Mouse (Mus musculus): ENCODE measurements around the gene Dgcr6. TPM values are rescaled to one million over a fixed set of nuclear protein-coding genes. Genes with fewer than 3 reads are reported as not detected.
A peak's percentile ranks its signal among the peaks of the same experiment; 100 is the strongest.

Dgcr6 gene
- polyA plus RNA-seq, 1 experiment = not detected

DNA sequence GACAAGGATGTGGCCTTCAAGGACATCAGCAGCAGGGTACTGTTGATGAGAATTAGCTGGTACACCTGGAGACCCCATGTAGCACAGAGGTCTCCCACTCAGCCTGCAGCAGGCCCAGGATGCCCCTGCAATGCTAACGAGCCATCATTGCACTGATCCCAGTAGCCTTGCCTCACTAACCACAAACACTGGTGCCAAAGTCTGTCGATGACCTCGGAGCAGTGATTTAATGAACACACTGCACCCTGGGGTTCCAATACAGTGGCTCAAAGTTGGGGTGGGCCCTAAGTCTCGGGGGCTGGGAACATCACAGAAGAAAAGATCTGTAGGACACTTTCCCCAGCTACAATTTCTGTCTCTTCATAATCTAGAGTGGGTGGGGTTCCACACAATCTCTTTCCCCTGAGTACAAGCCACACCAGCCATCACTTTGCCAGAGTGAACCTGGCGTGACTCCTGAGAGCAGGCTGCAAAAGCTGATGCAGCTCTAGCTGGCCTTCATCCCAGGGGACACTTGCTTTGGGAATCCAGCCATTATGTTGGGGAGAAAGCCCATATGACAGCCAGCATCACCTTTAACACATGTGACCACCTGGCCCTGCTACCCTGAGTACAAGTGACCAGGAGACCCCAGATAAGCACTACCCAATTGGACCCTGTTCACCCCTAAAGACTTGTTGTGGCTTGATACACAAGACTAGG is 25.8 kb downstream of the Dgcr6 start:
- Histone ChIP-seq H3K4me3 (ENCODE audit: insufficient read depth, low read depth, low read length) (no peak overlapping the region), H3K27ac (ENCODE audit: insufficient read depth, low read depth, low read length) (no peak overlapping the region), H3K4me1 (ENCODE audit: control insufficient read depth, insufficient read depth, low read length) (peaks cover 6% of the 10 kb centered on the region)
- 54% methylated on average over 5 of the region's 5 CpGs for WGBS
- no peak for TF ChIP-seq POLR2A (IDR thresholded peaks at IDR 0.05; ENCODE audit: insufficient read depth, low read depth, low read length)
- no peak for TF ChIP-seq CTCF (IDR thresholded peaks at IDR 0.05; ENCODE audit: insufficient read depth, low read depth, low read length)

DNA sequence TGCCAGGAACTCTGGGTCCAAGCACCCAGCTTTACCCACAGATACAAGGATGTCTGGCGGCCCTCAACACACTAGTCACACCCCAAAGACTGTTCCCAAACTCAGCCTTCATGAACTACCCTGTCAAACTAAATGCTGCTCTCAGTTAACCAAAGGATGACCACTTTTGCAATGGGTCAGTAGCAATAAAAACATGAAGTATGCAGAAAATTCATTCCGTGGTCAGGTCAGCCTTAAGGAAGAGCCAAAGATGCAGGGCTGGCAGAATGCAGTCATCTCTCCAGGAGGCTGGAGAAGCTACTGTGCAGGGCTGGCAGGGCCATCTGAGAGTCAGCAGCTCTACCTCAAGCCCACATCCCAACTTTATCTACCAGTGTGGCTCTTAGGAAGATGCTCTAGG is 26.6 kb downstream of the Dgcr6 start:
- WGBS = 89% methylated on average over 2 of the region's 2 CpGs
- Histone ChIP-seq H3K4me3 (ENCODE audit: insufficient read depth, low read depth, low read length) (no peak overlapping the region), H3K27ac (ENCODE audit: insufficient read depth, low read depth, low read length) (no peak overlapping the region), H3K4me1 (ENCODE audit: control insufficient read depth, insufficient read depth, low read length) (peaks cover 8% of the 10 kb centered on the region; the same call in 1 of the 2 replicates)
- TF ChIP-seq POLR2A (IDR thresholded peaks at IDR 0.05; ENCODE audit: insufficient read depth, low read depth, low read length) (no peak), CTCF (IDR thresholded peaks at IDR 0.05; ENCODE audit: insufficient read depth, low read depth, low read length) (no peak)

DNA sequence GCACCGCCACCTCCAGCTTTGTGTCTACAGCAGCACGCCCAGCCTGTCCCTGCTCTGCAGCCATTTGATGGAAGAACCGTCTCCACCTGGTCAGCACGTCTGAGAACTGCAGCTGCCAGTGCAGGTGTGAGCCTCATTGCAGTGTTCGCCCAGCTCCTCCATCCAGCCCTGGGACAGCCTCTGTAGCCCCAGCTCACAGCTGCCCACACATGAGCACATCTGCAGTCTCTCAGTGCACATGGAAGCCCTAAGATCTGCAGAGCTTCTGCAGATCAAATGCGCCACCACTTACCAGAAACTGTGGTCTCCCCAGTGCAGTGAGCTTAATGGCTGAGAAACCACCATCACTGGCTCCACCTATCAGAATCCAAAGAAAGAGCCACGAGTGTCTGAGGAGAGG is 27.5 kb downstream of the Dgcr6 start:
- Histone ChIP-seq H3K4me3 (ENCODE audit: insufficient read depth, low read depth, low read length) (no peak overlapping the region), H3K27ac (ENCODE audit: insufficient read depth, low read depth, low read length) (no peak overlapping the region), H3K4me1 (ENCODE audit: control insufficient read depth, insufficient read depth, low read length) (peaks cover 8% of the 10 kb centered on the region; the same call in 1 of the 2 replicates)
- TF ChIP-seq POLR2A (IDR thresholded peaks at IDR 0.05; ENCODE audit: insufficient read depth, low read depth, low read length) (no peak), CTCF (IDR thresholded peaks at IDR 0.05; ENCODE audit: insufficient read depth, low read depth, low read length) (no peak)
- WGBS = 89% methylated on average over 7 of the region's 7 CpGs

GRCm38 (mm10) chr16:18081149-18081827 is 28.6 kb downstream of the Dgcr6 start:
- TF ChIP-seq CTCF (IDR thresholded peaks at IDR 0.05; ENCODE audit: insufficient read depth, low read depth, low read length) = no peak
- no peak for TF ChIP-seq POLR2A (IDR thresholded peaks at IDR 0.05; ENCODE audit: insufficient read depth, low read depth, low read length)
- Histone ChIP-seq H3K27ac (ENCODE audit: insufficient read depth, low read depth, low read length) (no peak overlapping the region), H3K4me1 (ENCODE audit: control insufficient read depth, insufficient read depth, low read length) (peaks cover 8% of the 10 kb centered on the region; the same call in 1 of the 2 replicates), H3K4me3 (ENCODE audit: insufficient read depth, low read depth, low read length) (no peak overlapping the region)
- 90% methylated on average over 10 of the region's 10 CpGs for WGBS

DNA sequence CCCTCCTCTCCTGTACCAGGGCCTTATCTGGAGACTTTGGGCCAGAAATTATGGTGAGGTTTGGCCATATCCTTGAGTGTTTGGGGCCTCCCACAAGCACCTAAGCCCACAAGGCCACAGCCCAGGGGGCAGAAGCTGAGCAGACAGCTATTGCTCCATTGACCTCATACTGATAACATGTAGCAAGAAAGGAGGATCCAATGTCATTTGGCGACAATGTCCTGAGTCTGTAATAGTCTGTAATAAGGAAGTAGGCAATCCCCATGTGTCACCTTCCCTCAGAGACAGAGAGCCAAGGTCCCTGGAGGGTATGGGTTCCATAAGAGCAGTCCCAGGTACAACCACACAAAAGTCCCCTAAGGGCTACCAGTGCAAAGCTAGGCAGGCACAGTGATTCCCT is 29.6 kb downstream of the Dgcr6 start:
- peaks cover 10% of the 10 kb centered on the region; the same call in 1 of the 2 replicates for H3K4me1 ChIP-seq (ENCODE audit: control insufficient read depth, insufficient read depth, low read length)
- no peak overlapping the region for H3K4me3 ChIP-seq (ENCODE audit: insufficient read depth, low read depth, low read length)
- H3K27ac ChIP-seq (ENCODE audit: insufficient read depth, low read depth, low read length) = 0 out of 2 replicates have a peak overlapping the region, but pooled peaks have one; percentile 17
- WGBS = 93% methylated on average over 1 of the region's 1 CpGs
- no peak for TF ChIP-seq CTCF (IDR thresholded peaks at IDR 0.05; ENCODE audit: insufficient read depth, low read depth, low read length)
- no peak for TF ChIP-seq POLR2A (IDR thresholded peaks at IDR 0.05; ENCODE audit: insufficient read depth, low read depth, low read length)

DNA sequence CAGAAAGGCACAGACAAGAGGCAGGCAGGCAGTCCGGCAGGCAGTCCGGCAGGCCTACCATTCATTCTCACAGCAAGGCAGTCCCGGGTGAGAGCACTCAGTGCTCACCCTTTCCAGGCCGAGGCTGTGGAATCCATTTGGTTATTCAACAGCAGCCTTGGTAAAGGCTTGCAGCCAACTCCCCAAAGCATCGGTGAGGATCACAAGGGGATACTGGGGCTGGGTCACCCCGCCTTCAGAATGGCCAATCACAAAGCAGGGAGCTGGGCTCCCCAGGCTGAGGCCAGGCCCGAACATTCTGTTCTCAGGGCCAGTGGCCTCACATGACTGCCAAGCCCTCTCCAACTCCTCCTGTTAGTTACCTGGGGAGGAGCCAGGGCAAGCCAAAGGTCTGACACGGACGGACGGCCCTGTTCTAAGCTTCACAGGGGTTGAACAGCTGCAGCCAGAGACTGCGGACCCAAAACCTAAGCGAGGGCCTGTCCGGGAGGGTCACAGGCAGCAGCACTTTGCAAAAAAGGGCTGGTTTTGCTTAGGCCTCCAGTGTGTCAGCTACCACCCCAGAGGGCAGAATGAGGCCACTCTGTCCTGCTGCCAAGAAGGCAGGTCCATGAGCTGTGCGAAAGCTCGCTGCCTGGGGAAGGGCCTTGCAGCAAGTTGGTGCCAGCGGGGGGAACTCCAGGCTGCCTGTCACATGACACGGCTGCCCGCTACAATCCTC is 30.7 kb downstream of the Dgcr6 start:
- Histone ChIP-seq H3K4me1 (ENCODE audit: control insufficient read depth, insufficient read depth, low read length) (peaks cover 13% of the 10 kb centered on the region; the same call in 1 of the 2 replicates), H3K27ac (ENCODE audit: insufficient read depth, low read depth, low read length) (peak overlapping the region; percentile 30; the same call in 1 of the 2 replicates), H3K4me3 (ENCODE audit: insufficient read depth, low read depth, low read length) (no peak overlapping the region)
- no peak for TF ChIP-seq POLR2A (IDR thresholded peaks at IDR 0.05; ENCODE audit: insufficient read depth, low read depth, low read length)
- TF ChIP-seq CTCF (IDR thresholded peaks at IDR 0.05; ENCODE audit: insufficient read depth, low read depth, low read length) = no peak
- WGBS = 66% methylated on average over 18 of the region's 18 CpGs

DNA sequence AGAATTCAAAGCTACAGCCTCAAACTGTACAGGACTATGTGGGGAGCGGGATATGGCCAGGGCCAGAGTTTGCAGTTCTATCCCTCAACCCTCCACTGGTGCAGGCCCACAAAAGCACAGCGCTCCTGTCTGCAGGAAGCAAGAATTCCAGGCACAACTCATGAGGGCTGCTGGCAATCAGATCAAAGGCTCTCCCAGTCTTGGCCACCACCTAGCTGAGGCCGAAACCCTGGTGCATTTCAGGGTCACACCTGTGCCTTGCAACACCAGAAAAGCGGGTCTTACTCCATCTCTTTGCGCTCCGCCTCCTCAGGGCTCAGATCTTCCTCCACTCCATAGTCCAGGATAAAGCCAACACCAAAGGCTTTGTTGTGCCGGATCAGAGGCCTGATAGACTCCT is 31.6 kb downstream of the Dgcr6 start:
- 91% methylated on average over 7 of the region's 7 CpGs for WGBS
- H3K4me1 ChIP-seq (ENCODE audit: control insufficient read depth, insufficient read depth, low read length) = peaks cover 20% of the 10 kb centered on the region
- H3K4me3 ChIP-seq (ENCODE audit: insufficient read depth, low read depth, low read length) = no peak overlapping the region
- H3K27ac ChIP-seq (ENCODE audit: insufficient read depth, low read depth, low read length) = no peak overlapping the region
- TF ChIP-seq POLR2A (IDR thresholded peaks at IDR 0.05; ENCODE audit: insufficient read depth, low read depth, low read length) (0 out of 2 replicates have a peak, but pooled peaks have one; percentile 2), CTCF (IDR thresholded peaks at IDR 0.05; ENCODE audit: insufficient read depth, low read depth, low read length) (no peak)

GRCm38 (mm10) chr16:18087101-18087500 is 34.4 kb downstream of the Dgcr6 start:
- no peak overlapping the region for H3K27ac ChIP-seq (ENCODE audit: insufficient read depth, low read depth, low read length)
- H3K4me3 ChIP-seq (ENCODE audit: insufficient read depth, low read depth, low read length) = no peak overlapping the region
- 68% methylated on average over 5 of the region's 5 CpGs for WGBS
- peaks cover 23% of the 10 kb centered on the region for H3K4me1 ChIP-seq (ENCODE audit: control insufficient read depth, insufficient read depth, low read length)
- TF ChIP-seq POLR2A (IDR thresholded peaks at IDR 0.05; ENCODE audit: insufficient read depth, low read depth, low read length) (no peak), CTCF (IDR thresholded peaks at IDR 0.05; ENCODE audit: insufficient read depth, low read depth, low read length) (no peak)
